Mouse (Mus musculus) ES-E14 (cell line): ENCODE measurements around the gene Nmur1.

Experiments used
- CHD2 ChIP-seq: IDR thresholded peaks from 2 replicates; pipeline ENCODE4 v1.6.1; 2014; ENCODE audit warnings: mild to moderate bottlenecking, low read depth, low read length, inconsistent platforms
- HCFC1 ChIP-seq: IDR thresholded peaks from 2 replicates; pipeline ENCODE4 v1.6.1; 2012; ENCODE audit warnings: low read length, inconsistent platforms, borderline replicate concordance; ENCODE audit not compliant: insufficient read depth
- MAFK ChIP-seq: IDR thresholded peaks from 2 replicates; pipeline ENCODE4 v1.6.1; 2014; ENCODE audit warnings: mild to moderate bottlenecking, low read depth, low read length, inconsistent platforms; ENCODE audit not compliant: insufficient read depth
- ZC3H11A ChIP-seq: IDR thresholded peaks from 2 replicates; pipeline ENCODE4 v1.6.1; 2012; ENCODE audit warnings: low read depth, mild to moderate bottlenecking, inconsistent platforms, low read length, borderline replicate concordance
- ZNF384 ChIP-seq: IDR thresholded peaks from 2 replicates; pipeline ENCODE4 v1.6.1; 2012; ENCODE audit warnings: low read depth, low read length, inconsistent platforms

DNA sequence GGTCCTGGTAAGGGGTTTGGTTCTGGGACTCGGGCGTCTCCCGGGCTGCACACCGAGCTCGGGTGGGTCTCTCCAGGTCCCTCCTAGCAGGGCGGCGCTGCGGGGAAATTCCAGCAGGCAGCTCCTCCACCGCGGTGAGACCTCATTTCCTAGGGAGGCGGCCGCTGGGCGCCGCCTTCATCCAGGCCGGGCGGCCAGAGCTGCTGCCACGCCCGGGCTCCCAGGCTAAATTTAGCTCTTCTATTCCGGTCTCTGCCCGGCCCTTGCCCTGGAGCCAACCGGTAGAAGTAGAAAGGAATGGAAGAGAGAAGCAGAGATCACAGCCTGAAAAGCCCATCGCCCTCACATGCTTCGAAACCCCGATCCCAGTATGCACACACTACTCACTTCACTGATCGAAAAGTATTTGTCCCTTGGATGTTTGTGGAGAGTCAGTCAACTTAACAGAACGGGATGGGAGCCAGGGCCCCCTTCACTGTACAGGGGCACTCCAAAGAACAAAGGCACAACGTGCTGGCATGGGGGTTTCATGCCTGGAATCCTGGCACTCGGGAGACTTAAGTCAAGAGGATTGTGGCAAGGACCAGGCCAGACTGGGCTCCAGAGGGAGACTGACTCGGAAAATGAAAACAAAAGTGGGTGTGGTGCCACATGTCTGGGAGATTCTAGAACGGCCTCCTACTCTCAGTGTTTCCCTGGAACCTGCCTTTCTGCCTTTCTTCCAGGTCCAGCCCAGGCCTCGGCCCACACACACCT, 46.3 kb upstream of the Nmur1 start:
- TF ChIP-seq CHD2 (no peak), MAFK (no peak), ZC3H11A (no peak), ZNF384 (no peak), HCFC1 (no peak)
